Mouse (Mus musculus): ENCODE results near the gene Cldn14. TPM values are rescaled to one million over a fixed set of nuclear protein-coding genes. Genes with fewer than 3 reads are reported as not detected.

The Cldn14 gene
- polyA plus RNA-seq, 1 experiment = 0.42 TPM

DNA sequence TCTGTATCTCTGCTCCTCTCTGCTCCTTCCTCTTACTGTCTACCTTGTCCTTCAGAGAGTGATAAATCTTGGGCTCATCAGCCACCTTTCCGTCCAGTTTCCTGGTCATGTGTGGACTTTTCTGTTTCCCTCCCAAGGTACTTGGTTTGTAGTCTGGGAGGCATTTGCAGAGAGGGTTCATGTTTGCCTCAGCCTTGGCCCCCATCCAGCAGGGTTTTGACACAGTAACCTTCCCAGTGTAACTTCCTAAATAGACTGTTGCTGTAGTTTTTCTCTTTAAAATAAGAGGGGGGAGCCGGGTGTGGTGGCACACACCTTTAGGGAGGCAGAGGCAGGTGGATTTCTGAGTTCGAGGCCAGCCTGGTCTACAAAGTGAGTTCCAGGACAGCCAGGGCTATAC, 98.7 kb downstream of the Cldn14 start:
- Histone ChIP-seq H3K36me3 (ENCODE audit: control insufficient read depth, insufficient read depth, low read length, poor library complexity, severe bottlenecking) (peaks cover 5% of the 10 kb centered on the region; the same call in 1 of the 2 replicates), H3K27me3 (ENCODE audit: control insufficient read depth, insufficient read depth, low read length, poor library complexity, severe bottlenecking) (no peaks in the 10 kb centered on the region), H3K4me1 (ENCODE audit: control insufficient read depth, insufficient read depth, low read length) (peaks cover 13% of the 10 kb centered on the region), H3K9me3 (replicated peaks; ENCODE audit: control insufficient read depth, insufficient read depth, low read length, poor library complexity, severe bottlenecking) (no peaks in the 10 kb centered on the region), H3K4me3 (ENCODE audit: low read depth, low read length) (no peak overlapping the region), H3K9ac (ENCODE audit: low read depth, poor library complexity, severe bottlenecking) (no peak overlapping the region), H3K27ac (ENCODE audit: insufficient read depth, low read length) (no peak overlapping the region)
- no peak for TF ChIP-seq POLR2A (IDR thresholded peaks at IDR 0.05; ENCODE audit: insufficient read depth, low read length)
- no peak for TF ChIP-seq CTCF (IDR thresholded peaks at IDR 0.05; ENCODE audit: low read depth, low read length)
- TF ChIP-seq EP300 (IDR thresholded peaks at IDR 0.05; ENCODE audit: insufficient read depth, low read depth, low read length) = no peak

DNA sequence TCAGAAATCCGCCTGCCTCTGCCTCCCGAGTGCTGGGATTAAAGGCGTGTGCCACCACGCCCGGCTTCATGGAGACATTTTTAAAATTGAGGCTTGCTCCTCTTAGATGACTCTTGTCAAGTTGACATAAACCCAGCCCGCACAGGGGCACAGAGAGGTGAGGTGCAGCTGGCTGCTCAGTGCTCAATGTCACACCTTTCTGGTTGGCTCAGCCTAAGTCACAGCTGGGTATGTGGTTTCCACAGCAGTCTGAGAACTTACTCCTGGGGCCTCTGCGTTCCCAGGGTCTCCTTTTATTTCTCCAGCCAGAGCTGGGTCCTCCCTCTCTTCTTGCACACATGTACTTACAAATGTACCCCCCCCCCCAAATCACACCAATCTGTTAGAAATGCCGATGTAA, 100.4 kb downstream of the Cldn14 start:
- no peak overlapping the region for H3K9ac ChIP-seq (ENCODE audit: low read depth, poor library complexity, severe bottlenecking)
- H3K9me3 ChIP-seq (replicated peaks; ENCODE audit: control insufficient read depth, insufficient read depth, low read length, poor library complexity, severe bottlenecking) = no peaks in the 10 kb centered on the region
- no peak for TF ChIP-seq POLR2A (IDR thresholded peaks at IDR 0.05; ENCODE audit: insufficient read depth, low read length)
- no peak for TF ChIP-seq CTCF (IDR thresholded peaks at IDR 0.05; ENCODE audit: low read depth, low read length)
- no peak for TF ChIP-seq EP300 (IDR thresholded peaks at IDR 0.05; ENCODE audit: insufficient read depth, low read depth, low read length)
- H3K36me3 ChIP-seq (ENCODE audit: control insufficient read depth, insufficient read depth, low read length, poor library complexity, severe bottlenecking) = peaks cover 8% of the 10 kb centered on the region; the same call in 1 of the 2 replicates
- H3K27me3 ChIP-seq (ENCODE audit: control insufficient read depth, insufficient read depth, low read length, poor library complexity, severe bottlenecking) = no peaks in the 10 kb centered on the region
- peak overlapping the region; percentile 78 for H3K27ac ChIP-seq (ENCODE audit: insufficient read depth, low read length)
- peaks cover 13% of the 10 kb centered on the region for H3K4me1 ChIP-seq (ENCODE audit: control insufficient read depth, insufficient read depth, low read length)
- no peak overlapping the region for H3K4me3 ChIP-seq (ENCODE audit: low read depth, low read length)

GRCm38 (mm10) chr16:93907761-93908160, 100.9 kb downstream of the Cldn14 start:
- H3K36me3 ChIP-seq (ENCODE audit: control insufficient read depth, insufficient read depth, low read length, poor library complexity, severe bottlenecking) = peaks cover 8% of the 10 kb centered on the region; the same call in 1 of the 2 replicates
- H3K27me3 ChIP-seq (ENCODE audit: control insufficient read depth, insufficient read depth, low read length, poor library complexity, severe bottlenecking) = no peaks in the 10 kb centered on the region
- H3K4me3 ChIP-seq (ENCODE audit: low read depth, low read length) = no peak overlapping the region
- H3K4me1 ChIP-seq (ENCODE audit: control insufficient read depth, insufficient read depth, low read length) = peaks cover 12% of the 10 kb centered on the region
- H3K27ac ChIP-seq (ENCODE audit: insufficient read depth, low read length) = peak overlapping the region; percentile 90
- TF ChIP-seq POLR2A (IDR thresholded peaks at IDR 0.05; ENCODE audit: insufficient read depth, low read length) = no peak
- TF ChIP-seq EP300 (IDR thresholded peaks at IDR 0.05; ENCODE audit: insufficient read depth, low read depth, low read length) = peak; percentile 90
- H3K9ac ChIP-seq (ENCODE audit: low read depth, poor library complexity, severe bottlenecking) = peak overlapping the region; percentile 11
- no peaks in the 10 kb centered on the region for H3K9me3 ChIP-seq (replicated peaks; ENCODE audit: control insufficient read depth, insufficient read depth, low read length, poor library complexity, severe bottlenecking)

DNA sequence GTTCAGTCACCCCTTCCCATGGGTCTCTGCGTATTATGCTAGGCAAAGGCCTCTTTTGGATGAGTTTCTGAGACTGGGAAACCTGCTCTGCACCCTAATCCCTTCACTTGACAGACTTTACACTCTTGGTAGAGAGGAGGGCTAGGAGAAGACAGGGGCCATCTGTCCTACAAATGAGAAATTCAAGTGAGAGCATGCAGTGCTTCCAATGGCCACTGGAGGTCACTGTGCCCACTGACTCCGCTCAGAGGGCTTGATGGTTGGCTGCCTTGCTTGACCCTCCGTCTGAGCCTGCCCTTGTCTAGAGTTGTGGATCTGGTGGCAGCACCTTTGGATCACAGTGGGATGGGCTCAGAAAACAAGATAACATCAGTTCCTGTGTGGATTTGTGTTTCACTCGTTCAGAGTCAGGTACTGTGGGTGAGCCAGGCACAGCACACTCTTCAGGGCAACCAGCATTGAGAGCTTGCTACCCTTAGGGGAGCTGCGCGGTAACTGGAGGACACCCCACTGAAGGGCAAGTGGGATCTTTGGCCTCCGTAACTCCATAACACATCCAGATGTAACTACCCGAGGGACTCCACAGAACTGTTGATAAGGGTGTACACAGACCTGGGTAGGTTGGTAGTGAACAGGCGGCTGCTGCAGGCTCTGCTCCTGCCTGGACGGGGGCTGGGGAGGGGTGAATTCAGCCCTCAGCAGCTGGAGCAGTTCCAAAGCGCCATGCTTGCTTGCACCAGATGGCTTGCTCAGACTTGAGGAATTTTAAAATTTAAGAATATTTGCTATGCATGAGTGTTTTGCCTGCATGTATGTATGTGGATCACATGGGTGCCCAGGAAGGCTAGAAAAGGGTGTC, 102.3 kb downstream of the Cldn14 start:
- TF ChIP-seq CTCF (IDR thresholded peaks at IDR 0.05; ENCODE audit: low read depth, low read length) (peak; percentile 98), POLR2A (IDR thresholded peaks at IDR 0.05; ENCODE audit: insufficient read depth, low read length) (no peak)
- H3K27ac ChIP-seq (ENCODE audit: insufficient read depth, low read length) = peak overlapping the region; percentile 90
- H3K36me3 ChIP-seq (ENCODE audit: control insufficient read depth, insufficient read depth, low read length, poor library complexity, severe bottlenecking) = peaks cover 11% of the 10 kb centered on the region
- peaks cover 12% of the 10 kb centered on the region for H3K4me1 ChIP-seq (ENCODE audit: control insufficient read depth, insufficient read depth, low read length)
- no peaks in the 10 kb centered on the region for H3K27me3 ChIP-seq (ENCODE audit: control insufficient read depth, insufficient read depth, low read length, poor library complexity, severe bottlenecking)
- no peaks in the 10 kb centered on the region for H3K9me3 ChIP-seq (replicated peaks; ENCODE audit: control insufficient read depth, insufficient read depth, low read length, poor library complexity, severe bottlenecking)
- peak overlapping the region; percentile 11 for H3K9ac ChIP-seq (ENCODE audit: low read depth, poor library complexity, severe bottlenecking)
- H3K4me3 ChIP-seq (ENCODE audit: low read depth, low read length) = peak overlapping the region; percentile 55

GRCm38 (mm10) chr16:93903027-93903426, 105.6 kb downstream of the Cldn14 start:
- Histone ChIP-seq H3K4me3 (ENCODE audit: low read depth, low read length) (no peak overlapping the region), H3K36me3 (ENCODE audit: control insufficient read depth, insufficient read depth, low read length, poor library complexity, severe bottlenecking) (peaks cover 23% of the 10 kb centered on the region), H3K4me1 (ENCODE audit: control insufficient read depth, insufficient read depth, low read length) (peaks cover 6% of the 10 kb centered on the region), H3K9ac (ENCODE audit: low read depth, poor library complexity, severe bottlenecking) (no peak overlapping the region), H3K27ac (ENCODE audit: insufficient read depth, low read length) (0 out of 2 replicates have a peak overlapping the region, but pooled peaks have one; percentile 7), H3K27me3 (ENCODE audit: control insufficient read depth, insufficient read depth, low read length, poor library complexity, severe bottlenecking) (no peaks in the 10 kb centered on the region), H3K9me3 (replicated peaks; ENCODE audit: control insufficient read depth, insufficient read depth, low read length, poor library complexity, severe bottlenecking) (no peaks in the 10 kb centered on the region)
- TF ChIP-seq POLR2A (IDR thresholded peaks at IDR 0.05; ENCODE audit: insufficient read depth, low read length) (no peak), CTCF (IDR thresholded peaks at IDR 0.05; ENCODE audit: low read depth, low read length) (peak; percentile 72), EP300 (IDR thresholded peaks at IDR 0.05; ENCODE audit: insufficient read depth, low read depth, low read length) (no peak)

DNA sequence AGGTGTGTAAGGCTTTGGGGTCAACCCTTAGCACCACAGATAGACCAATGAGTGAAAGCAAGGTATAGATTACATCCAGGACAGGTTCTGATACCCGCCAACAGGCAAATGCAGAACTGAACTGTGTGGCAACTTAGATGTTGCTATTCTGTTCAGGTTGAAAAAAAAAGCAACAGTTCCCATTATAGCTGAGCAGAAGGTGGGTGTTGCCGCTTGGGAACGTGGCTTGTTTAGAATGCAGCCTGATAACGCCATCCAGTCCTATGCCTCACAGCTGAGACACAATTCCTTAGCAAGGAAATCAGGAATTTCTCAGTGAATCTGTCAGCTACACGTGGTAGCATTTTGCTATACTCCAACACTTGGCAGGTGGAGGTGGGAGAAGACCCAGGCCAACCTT, 115.4 kb downstream of the Cldn14 start:
- no peak overlapping the region for H3K9ac ChIP-seq (ENCODE audit: low read depth, poor library complexity, severe bottlenecking)
- no peak overlapping the region for H3K27ac ChIP-seq (ENCODE audit: insufficient read depth, low read length)
- TF ChIP-seq POLR2A (IDR thresholded peaks at IDR 0.05; ENCODE audit: insufficient read depth, low read length) (no peak), CTCF (IDR thresholded peaks at IDR 0.05; ENCODE audit: low read depth, low read length) (no peak), EP300 (IDR thresholded peaks at IDR 0.05; ENCODE audit: insufficient read depth, low read depth, low read length) (no peak)
- peaks cover 48% of the 10 kb centered on the region for H3K36me3 ChIP-seq (ENCODE audit: control insufficient read depth, insufficient read depth, low read length, poor library complexity, severe bottlenecking)
- H3K27me3 ChIP-seq (ENCODE audit: control insufficient read depth, insufficient read depth, low read length, poor library complexity, severe bottlenecking) = no peaks in the 10 kb centered on the region
- H3K4me3 ChIP-seq (ENCODE audit: low read depth, low read length) = no peak overlapping the region
- H3K9me3 ChIP-seq (replicated peaks; ENCODE audit: control insufficient read depth, insufficient read depth, low read length, poor library complexity, severe bottlenecking) = no peaks in the 10 kb centered on the region
- peaks cover 6% of the 10 kb centered on the region for H3K4me1 ChIP-seq (ENCODE audit: control insufficient read depth, insufficient read depth, low read length)

All from ES-Bruce4 (cell line).